Mouse (Mus musculus) layer of hippocampus, adult 2 months (tissue): ENCODE results near the gene Btbd35f6. TPM values are rescaled to one million over a fixed set of nuclear protein-coding genes. Genes with fewer than 3 reads are reported as not detected.
"Not testable (repeated sequence)": the region's sequence is repeated elsewhere in the genome, so short reads cannot be mapped to it uniquely, and the experiment has no call there.

Experiments used
- DNase-seq, 2 experiments: peaks; one replicate each; pipeline ENCODE4 v3.0.0; 2022; ENCODE audit warnings: low spot score in 2 of 2
- H3K27ac ChIP-seq: fragments of 200-600 bp; 2 replicates; pipeline ENCODE4 v1.8.1; 2022
- H3K4me3 ChIP-seq: fragments of 200-600 bp; 2 replicates; pipeline ENCODE4 v1.8.1; 2022; ENCODE audit warnings: mild to moderate bottlenecking
- long read RNA-seq, 2 experiments: library from polyadenylated mRNA; stranded (forward); transcript quantifications; one replicate each; pipeline ENCODE4 v2.0.0; 2021; ENCODE audit warnings: borderline mapping rate in 2 of 2
- total RNA-seq, 2 experiments: library from RNA; stranded (reverse); gene quantifications; 2 replicates each; pipeline ENCODE4 v1.2.3; 2021

Btbd35f6 gene
- total RNA-seq, result not detected
- long read RNA-seq, experiment 1, result 0 reads
- long read RNA-seq, experiment 2, result 0 reads

- H3K4me3 ChIP-seq, DNase-seq, H3K27ac ChIP-seq: not testable (repeated sequence)
These were observed at the start of gene Btbd35f6 for GRCm38 (mm10) chrX:33956440-33956839. Gene Btbd35f6 (minus strand): TSS chrX:33956540.

GRCm38 (mm10) chrX:33986716-33987115 lies 30.4 kb upstream of the Btbd35f6 start, which contains the start of gene Gm21870:
Gene Gm21870 (minus strand): TSS chrX:33986816.
- DNase-seq, H3K27ac ChIP-seq, H3K4me3 ChIP-seq: not testable (repeated sequence)

GRCm38 (mm10) chrX:33930216-33930615 lies 26.1 kb downstream of the Btbd35f6 start:
- not testable (repeated sequence) for H3K27ac ChIP-seq, H3K4me3 ChIP-seq

GRCm38 (mm10) chrX:33928225-33928624 lies 28.1 kb downstream of the Btbd35f6 start:
- DNase-seq, H3K27ac ChIP-seq, H3K4me3 ChIP-seq: not testable (repeated sequence)

More at GRCm38 (mm10) chrX:33930216-33930615, 26.1 kb downstream of the Btbd35f6 start:
- not testable (repeated sequence) for DNase-seq

- not testable (repeated sequence) for H3K27ac ChIP-seq, DNase-seq, H3K4me3 ChIP-seq
These were observed 30.0 kb downstream of the Btbd35f6 start for GRCm38 (mm10) chrX:33926344-33926743.

GRCm38 (mm10) chrX:33925420-33925819 lies 30.9 kb downstream of the Btbd35f6 start:
- not testable (repeated sequence) for H3K27ac ChIP-seq, DNase-seq

More at GRCm38 (mm10) chrX:33925420-33925819, 30.9 kb downstream of the Btbd35f6 start:
- not testable (repeated sequence) for H3K4me3 ChIP-seq

Other genes with a start within 250 kb of the Btbd35f6 start
- not detected for gene Gm21870, start 30.3 kb upstream of the Btbd35f6 start, total RNA-seq
- gene Btbd35f9, start 205.0 kb upstream of the Btbd35f6 start, total RNA-seq, result not detected